Mouse (Mus musculus) embryo, embryonic 9.5 days (tissue): Measurements from ENCODE around the gene Mid1.
"Not testable (repeated sequence)": the region's sequence is repeated elsewhere in the genome, so short reads cannot be mapped to it uniquely, and the experiment has no call there.

Source experiments
- DNase-seq: peaks from one replicate; pipeline ENCODE4 v3.0.0-alpha.2; 2017; ENCODE audit errors: extremely low spot score

The Mid1 gene

GRCm38 (mm10) chrX:169999912-170000641 lies 315.1 kb downstream of the Mid1 start:
- peak; percentile 0 for DNase-seq

- peak; percentile 35 for DNase-seq
Observed at GRCm38 (mm10) chrX:170000642-170001387, 315.8 kb downstream of the Mid1 start.

GRCm38 (mm10) chrX:170001388-170001695 lies 316.3 kb downstream of the Mid1 start:
- DNase-seq: not testable (repeated sequence)

- not testable (repeated sequence) for DNase-seq
Observed at GRCm38 (mm10) chrX:170002510-170003197, 317.7 kb downstream of the Mid1 start.

GRCm38 (mm10) chrX:170003536-170003935 lies 318.5 kb downstream of the Mid1 start:
- peak; percentile 0 for DNase-seq

- peak; percentile 62 for DNase-seq
Observed at GRCm38 (mm10) chrX:170004236-170004635, 319.2 kb downstream of the Mid1 start.

GRCm38 (mm10) chrX:170004793-170005192 lies 319.8 kb downstream of the Mid1 start:
- DNase-seq: peak; percentile 10

- peak; percentile 35 for DNase-seq
Observed at GRCm38 (mm10) chrX:170005194-170005593, 320.2 kb downstream of the Mid1 start.

GRCm38 (mm10) chrX:170005695-170006297 lies 320.8 kb downstream of the Mid1 start:
- peak; percentile 0 for DNase-seq

- peak; percentile 46 for DNase-seq
Observed at GRCm38 (mm10) chrX:170006694-170007247, 321.8 kb downstream of the Mid1 start.

- DNase-seq: peak; percentile 42
Observed at GRCm38 (mm10) chrX:170007375-170008178, 322.6 kb downstream of the Mid1 start.

GRCm38 (mm10) chrX:170008179-170008467 lies 323.1 kb downstream of the Mid1 start:
- peak; percentile 32 for DNase-seq

GRCm38 (mm10) chrX:170008584-170008983 lies 323.6 kb downstream of the Mid1 start:
- peak; percentile 59 for DNase-seq

GRCm38 (mm10) chrX:170009016-170009750 lies 324.2 kb downstream of the Mid1 start, which contains the start of gene Gm21887:
Gm21887 (plus strand) TSS chrX:170009659.
- peak; percentile 85 for DNase-seq

- peak; percentile 90 for DNase-seq
Observed at GRCm38 (mm10) chrX:170009801-170010221, 324.8 kb downstream of the Mid1 start.

- peak; percentile 42 for DNase-seq
Observed at GRCm38 (mm10) chrX:170010581-170011528, 325.9 kb downstream of the Mid1 start.

- not testable (repeated sequence) for DNase-seq
Observed at GRCm38 (mm10) chrX:170011529-170011879, 326.5 kb downstream of the Mid1 start.

- DNase-seq: not testable (repeated sequence)
Observed at GRCm38 (mm10) chrX:170013421-170013820, 328.4 kb downstream of the Mid1 start.

- DNase-seq: not testable (repeated sequence)
Observed at GRCm38 (mm10) chrX:170014038-170014437, 329.0 kb downstream of the Mid1 start.
